Mouse (Mus musculus) embryo, embryonic 10.5 days (tissue): ENCODE measurements around the gene Ccr1l1.

Experiments used
- DNase-seq: peaks from one replicate; pipeline ENCODE4 v3.0.0-alpha.2; 2015; ENCODE audit warnings: low spot score

The Ccr1l1 gene

GRCm38 (mm10) chr9:123928118-123928758 is 50.0 kb downstream of the Ccr1l1 start:
- no peak for DNase-seq

GRCm38 (mm10) chr9:123927281-123927960 is 50.8 kb downstream of the Ccr1l1 start:
- no peak for DNase-seq
